Mouse (Mus musculus): ENCODE measurements at regions not wholly inside any gene's neighbourhood (a gene's known extent, or its start where the extent isn't known, plus 50 kb on each side); places are given as distances from the start of the nearest gene placed in this dataset.

DNA sequence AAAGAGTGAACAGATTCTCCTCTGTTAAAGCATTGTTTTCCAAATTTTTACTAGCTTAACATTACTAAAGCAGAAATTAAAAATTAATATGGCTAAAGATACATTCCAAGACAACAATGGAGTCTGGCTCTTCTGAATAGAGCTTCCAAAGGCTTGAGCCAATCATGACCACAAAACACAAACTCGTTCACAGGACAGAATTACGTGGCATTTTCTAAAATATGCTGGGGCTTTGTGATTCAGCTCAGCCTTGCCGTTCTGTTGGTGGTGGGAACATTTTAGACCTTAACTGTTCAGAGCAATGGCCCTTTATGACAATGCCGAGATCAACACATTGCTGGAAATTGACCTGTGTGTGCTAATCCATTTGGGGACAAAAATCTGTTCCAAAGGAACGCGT is 318.7 kb downstream of the Setd4 start:
- no peak for DNase-seq (ENCODE audit: low read depth in 1 of 2, low spot score in 2 of 2)

DNA sequence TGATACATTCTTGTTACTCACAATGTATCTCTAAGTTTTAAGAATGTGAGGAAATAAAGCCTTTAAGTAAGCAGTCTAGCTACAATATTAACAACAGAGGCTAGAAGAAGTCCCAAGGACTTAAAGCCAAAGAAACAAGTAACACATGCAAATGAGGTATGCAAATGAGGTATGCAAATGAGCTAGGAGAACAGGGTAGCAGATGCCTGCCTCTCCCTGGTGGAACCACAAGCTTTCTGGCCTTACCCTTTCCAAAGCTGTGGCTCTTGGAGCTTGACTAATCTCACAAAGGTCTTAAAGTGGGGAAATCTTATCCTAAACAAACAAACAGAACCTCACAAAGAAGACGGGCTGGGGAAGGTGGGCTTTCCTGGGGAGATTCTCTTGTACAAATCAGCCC is 322.1 kb downstream of the Setd4 start:
- DNase-seq (ENCODE audit: low read depth in 1 of 2, low spot score in 2 of 2) = no peak

DNA sequence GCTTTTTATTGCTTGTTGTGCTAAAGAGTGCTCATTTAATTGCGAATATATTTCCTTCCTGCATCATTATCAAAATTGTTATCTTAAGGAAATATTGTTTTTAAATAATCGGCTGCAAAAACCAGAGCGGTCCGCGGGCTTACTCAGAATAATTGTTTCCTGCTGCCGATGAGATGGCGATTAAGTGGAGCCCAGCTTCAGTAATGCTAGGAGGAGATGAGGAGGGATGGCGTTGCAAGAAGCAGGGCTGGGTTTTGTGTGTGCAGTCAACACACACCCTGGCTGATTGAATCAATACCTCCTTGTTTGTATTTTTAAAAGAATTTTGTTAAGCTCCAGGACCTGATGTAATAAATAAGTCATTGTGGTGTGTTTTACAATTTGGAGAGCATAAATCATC is 331.2 kb downstream of the Setd4 start:
- DNase-seq (ENCODE audit: low read depth in 1 of 2, low spot score in 2 of 2) = no peak

DNA sequence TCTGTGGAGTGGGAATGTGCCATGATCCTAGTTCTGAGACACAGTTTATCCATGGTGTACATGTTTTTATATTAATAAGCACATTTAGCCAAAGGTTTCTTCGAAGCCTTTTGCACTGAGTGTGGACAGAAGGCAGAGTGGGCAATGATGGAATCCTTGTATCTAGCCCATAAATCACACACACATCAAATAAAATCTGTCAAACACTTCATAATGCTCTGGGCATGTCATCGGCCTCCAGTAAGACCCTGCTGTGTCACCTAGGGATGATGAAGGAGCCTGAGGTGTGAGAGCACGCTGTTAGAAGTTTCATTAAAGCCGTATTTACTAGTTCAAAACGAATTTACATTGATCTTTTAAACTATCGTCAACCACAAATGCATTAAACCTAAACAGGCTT is 331.7 kb downstream of the Setd4 start:
- no peak for DNase-seq (ENCODE audit: low read depth in 1 of 2, low spot score in 2 of 2)

DNA sequence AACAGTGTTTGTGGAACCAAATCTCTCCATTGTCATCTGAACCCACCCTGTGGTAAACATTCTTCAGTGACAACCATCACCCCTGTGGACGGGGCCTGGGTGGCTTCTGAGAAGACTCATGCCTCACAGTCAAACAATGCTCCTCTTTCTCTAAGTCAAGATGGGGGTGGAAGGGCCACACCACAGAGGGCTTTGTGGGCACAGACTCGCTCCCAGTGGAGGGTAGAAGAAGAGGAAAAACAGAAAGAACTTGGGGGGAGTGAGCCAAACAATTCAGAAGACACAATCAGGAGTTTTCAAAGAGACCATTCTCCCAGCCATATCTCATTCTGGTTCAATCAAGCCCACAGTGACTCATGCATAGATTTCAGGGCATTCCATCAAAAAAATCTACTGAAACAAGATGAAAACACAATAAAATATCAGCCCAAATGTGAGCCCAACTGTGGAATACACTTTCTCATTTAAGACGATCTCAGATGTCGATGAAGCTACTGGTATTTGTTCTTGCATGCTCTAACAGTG is 339.7 kb downstream of the Setd4 start:
- no peak for DNase-seq (ENCODE audit: low read depth in 1 of 2, low spot score in 2 of 2)

DNA sequence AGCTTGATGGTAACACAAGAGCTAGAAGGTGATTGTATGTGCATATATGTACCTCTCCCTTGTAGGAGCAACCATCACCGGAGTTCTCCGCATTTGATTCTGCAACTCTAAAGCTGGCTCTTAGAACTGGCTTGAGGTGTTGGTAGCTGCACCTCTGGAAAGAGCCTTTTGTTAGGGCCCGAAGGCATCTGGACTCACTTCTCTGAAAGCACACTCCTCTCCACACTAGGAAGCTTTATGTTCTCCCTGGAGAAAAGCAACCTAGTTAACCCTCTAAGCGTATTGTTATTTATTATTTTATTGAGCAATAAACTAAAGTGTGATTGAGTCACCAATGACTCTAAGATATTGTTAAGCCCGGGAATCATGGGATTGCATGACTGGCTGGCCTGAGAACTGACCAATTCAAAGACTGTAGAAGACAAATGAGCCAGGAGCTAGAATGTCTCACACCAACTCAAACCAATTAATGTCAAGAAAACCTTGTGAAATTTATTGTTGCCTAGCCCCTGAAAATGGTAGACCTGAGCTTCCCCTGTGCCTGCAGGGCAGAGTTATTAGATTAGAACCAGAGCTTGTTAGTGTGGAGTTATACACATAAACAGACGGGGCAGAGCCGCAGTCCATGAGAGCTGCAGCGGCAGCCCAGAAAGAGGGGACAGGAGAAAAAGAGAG is 340.6 kb downstream of the Setd4 start:
- DNase-seq (ENCODE audit: low read depth in 1 of 2, low spot score in 2 of 2) = no peak

DNA sequence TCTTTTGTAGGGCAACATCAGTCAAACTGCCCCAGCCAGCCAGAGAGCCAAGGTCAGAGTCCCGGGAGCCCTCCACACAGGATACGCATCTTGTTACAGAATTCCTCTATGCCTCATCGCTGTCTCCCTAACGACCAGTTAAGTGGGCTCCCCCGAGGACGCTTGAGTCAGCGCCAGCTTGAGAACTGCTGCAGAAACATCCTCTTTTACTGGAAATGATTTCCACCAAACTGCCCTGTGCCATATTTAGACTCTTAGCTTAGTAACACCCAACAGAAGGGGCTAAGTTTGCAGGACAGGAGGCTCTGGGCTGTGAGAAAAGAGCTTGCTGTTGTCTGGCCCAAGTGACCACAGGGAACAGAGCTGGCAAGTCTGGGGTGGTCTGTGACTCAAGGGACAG is 357.0 kb downstream of the Setd4 start:
- DNase-seq (ENCODE audit: low read depth in 1 of 2, low spot score in 2 of 2) = no peak

DNA sequence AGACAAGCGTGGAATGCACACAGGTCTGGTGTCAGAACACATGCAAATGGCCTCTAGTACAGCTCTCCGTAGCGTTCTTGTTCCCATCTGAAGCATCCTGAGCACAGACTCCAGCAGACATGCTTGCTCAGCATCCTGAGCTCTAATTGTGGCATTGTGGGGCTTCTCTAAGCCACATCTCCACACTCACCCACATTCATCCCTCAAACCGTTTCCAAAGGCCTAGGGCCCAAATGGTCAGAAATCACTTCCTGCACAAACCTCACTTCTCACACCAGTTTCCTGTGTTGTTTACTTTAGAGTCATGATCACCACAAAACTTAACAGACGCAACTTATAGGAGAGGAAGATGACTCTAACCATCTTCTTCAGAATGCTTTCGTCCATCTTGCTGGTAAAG is 358.1 kb downstream of the Setd4 start:
- no peak for DNase-seq (ENCODE audit: low read depth in 1 of 2, low spot score in 2 of 2)

DNA sequence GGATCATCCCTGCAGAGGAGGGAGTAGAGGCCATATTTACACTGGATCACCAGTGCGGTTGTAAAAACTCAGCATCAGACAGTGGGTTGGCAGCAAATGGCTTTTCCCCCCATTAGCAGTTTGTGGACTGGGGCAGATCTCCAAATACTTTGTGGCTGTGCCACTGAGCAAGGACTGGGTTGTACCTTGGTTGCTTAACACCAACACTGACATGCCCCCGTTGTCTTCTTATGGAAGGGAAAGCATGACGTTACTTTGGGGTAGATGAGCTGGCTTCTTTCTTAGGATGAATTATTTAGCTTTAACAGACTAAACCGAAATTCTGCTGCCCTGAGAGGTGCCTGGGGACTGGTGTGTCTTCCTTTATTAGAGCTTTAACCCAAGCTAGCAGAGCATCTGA is 365.0 kb downstream of the Setd4 start:
- DNase-seq (ENCODE audit: low read depth in 1 of 2, low spot score in 2 of 2) = no peak

DNA sequence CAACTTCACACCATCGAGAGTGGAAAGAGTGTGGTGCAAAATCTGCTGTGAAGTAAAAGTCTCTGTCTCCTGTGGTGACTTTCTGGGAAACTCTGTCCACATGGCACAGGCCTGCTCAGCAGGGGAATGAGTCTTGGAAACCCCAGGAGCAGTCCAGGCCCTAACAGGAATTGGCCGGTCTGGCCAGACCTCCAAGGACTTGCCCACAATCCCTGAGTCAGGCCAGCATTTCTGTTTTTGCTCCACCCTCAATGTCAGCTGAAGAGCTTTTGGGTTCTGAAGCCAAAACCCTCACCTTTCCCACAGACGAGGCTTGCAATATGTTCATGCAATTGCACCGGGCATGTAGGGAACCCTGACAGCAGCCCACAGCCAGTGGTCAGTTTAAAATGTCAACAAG is 365.5 kb downstream of the Setd4 start:
- no peak for DNase-seq (ENCODE audit: low read depth in 1 of 2, low spot score in 2 of 2)

DNA sequence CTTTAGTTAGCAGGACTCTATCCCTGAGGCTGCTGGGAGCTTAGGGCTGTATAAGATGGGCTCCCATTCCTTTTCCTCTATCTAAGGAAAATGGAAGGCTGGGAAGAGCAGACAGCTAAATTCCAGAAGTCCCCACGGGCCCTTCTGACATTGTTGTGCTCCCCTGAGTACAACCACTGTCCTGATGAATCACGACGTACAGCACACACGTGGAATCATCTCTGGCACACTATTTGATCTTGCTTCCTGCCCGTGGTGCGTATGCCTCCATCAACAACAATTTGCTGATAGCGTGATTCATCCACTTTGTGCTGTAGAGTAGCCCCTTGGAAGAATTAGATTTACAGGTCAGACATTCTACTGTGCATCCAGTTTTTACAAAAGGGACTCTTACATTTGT is 378.2 kb downstream of the Setd4 start:
- DNase-seq (ENCODE audit: low read depth in 1 of 2, low spot score in 2 of 2) = no peak

DNA sequence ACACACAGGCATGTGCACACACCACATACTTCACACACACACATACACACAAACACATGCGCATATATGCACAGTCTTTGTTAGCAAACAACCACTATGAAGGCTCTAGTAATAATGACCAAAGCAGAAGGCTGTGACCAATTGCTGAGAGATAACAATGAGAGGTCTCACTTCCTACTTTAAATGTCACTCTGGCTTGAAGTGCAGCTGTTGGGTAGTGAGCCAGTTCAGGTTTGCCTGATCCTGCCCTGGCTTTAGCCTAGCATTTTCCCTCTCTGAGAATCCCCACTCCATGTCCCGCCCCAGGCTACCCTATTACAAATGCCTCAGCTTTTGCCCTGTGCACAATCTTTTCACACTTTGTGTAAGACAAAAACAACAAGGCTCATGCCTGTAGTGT is 378.7 kb downstream of the Setd4 start:
- DNase-seq (ENCODE audit: low read depth in 1 of 2, low spot score in 2 of 2) = no peak

DNA sequence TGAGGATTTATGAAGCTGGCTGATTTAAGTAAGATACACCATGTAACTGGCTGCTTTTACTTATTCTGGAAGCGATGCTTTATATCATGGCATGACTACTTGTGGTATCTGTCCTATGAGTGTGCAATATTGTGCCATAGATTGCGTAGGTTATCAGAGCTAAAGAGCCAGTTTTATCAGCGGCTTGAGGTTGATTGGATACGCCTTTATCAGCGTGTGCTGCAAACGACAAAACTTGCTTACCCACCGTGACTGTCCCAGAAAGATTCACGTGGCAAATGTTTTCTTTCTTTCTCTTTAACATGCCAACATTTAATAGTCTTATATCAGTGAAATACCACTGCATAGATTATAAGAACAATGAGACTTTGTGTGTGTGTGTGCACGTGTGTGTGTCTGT is 384.1 kb downstream of the Setd4 start:
- DNase-seq (ENCODE audit: low read depth in 1 of 2, low spot score in 2 of 2) = no peak

DNA sequence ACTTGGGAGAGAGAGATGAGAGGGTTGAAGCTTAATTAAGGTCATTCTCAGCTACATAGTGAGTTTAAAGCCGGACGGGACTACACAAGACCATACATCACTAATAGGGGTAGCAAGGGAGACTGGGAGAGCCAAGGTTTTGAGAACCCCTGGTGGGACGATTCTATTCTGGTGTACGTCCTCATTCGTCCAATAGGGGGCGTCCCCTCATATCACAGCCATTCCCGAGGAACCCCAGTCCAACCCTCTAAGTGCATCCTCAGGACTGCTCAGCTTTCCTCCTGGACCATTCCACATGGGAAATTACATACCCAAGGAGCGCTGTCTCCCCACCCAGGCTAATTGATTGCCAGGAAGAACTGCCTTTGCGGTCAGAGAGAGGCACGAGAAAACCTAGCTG is 385.5 kb downstream of the Setd4 start:
- DNase-seq (ENCODE audit: low read depth in 1 of 2, low spot score in 2 of 2) = no peak

DNA sequence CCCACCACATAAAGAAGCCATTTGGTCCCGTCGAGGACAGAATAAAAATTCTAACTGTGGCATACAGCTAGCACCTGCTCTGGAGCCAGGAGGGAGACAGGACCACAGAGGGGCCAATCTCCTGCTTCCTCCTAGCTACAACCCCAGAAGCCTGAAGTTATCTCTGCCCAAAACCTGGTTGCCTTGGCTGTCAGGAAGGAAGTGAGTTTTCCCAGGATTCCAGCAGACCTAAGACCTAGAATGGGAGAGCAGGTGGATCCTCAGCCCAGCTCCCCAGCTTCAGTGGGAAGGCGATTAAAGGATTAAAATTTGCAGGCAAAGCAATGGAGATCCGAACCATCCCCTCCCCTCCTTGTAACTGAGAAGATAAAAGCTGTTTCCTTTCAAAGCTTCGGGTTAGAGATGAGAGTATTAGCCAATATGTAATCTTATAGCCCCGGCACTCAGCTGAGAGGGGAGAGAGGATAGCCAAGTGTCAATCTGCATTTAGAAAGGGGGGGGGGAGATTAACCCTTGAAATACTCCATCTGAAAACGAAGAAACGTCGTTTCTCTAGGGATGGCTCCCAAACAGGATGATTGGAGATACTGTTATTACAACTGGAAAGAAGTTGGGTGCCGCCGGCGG is 386.1 kb downstream of the Setd4 start:
- no peak for DNase-seq (ENCODE audit: low read depth in 1 of 2, low spot score in 2 of 2)

DNA sequence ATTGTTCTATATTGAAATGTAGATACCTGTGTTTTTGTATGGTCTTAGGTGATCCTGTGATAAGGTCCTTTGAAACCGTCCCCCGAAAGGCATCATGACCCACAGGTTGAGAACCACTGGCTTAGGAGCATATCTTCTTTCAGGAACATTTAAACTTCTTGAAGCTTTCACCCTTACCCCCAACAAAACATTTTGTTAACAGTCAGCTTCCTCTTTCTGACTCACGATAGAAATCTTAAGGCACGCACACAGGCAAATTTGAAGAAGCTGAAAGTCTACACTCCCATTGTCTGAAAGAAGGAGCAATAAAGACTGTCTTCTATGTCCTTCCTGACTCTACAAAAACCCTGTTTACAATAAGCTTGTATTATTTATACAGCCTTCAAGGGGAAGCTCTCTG is 388.2 kb downstream of the Setd4 start:
- DNase-seq (ENCODE audit: low read depth in 1 of 2, low spot score in 2 of 2) = no peak

DNA sequence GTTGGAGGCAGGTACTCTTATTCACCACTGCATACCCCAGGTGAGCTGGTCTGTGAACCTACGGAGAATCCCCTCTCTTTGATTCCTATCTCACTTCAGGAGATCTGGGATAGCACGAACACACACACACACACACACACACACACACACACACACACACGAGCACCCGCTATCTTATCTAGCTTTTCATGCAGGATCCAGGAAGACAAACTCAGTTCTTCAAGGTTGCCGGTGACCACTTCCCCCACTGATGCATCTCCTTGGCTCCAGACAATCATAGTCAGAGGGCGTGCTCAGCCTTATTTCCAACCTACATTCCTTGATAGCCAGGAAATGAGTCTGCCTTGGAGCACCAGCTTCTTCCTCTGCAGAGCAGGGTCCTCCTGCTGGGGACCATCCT is 387.7 kb upstream of the Runx1 start:
- DNase-seq (ENCODE audit: low read depth in 1 of 2, low spot score in 2 of 2) = no peak

DNA sequence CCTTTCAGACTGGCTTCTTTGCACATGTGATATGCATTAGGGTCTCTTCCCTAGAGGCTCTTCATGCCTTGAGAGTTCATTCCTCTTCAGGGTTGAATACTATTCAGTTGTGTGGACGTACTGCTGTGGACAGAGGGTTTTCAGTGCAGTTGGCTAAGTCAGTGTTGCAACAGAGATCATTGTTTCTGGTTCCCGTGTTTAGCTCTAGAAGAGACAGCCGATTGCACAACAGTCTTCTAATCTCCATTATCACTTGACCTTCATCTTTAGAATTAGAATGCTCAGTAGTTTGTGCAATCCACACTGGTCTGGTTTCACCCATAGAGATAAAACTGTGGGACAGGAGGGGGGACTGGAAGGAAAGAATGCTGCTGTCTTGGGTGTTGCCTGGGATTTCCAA is 381.7 kb upstream of the Runx1 start:
- DNase-seq (ENCODE audit: low read depth in 1 of 2, low spot score in 2 of 2) = no peak

DNA sequence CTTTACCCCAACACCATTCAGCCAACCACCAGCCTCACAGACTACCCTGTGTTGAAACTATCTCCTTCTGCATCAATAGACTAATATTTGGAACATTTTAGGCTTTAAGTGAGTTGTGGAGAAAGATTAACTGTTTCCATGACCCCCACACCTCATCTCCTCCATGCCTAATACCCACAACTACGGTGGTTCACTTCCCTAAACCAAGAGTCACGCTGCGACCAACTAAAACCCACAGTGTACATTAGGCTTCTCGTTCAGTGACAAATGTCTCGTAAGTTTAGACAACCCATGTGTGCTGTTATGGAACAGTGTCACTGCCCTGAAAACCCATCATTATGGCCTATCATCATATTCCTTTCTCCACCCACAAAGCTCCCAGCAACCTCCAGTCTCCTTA is 381.3 kb upstream of the Runx1 start:
- no peak for DNase-seq (ENCODE audit: low read depth in 1 of 2, low spot score in 2 of 2)

DNA sequence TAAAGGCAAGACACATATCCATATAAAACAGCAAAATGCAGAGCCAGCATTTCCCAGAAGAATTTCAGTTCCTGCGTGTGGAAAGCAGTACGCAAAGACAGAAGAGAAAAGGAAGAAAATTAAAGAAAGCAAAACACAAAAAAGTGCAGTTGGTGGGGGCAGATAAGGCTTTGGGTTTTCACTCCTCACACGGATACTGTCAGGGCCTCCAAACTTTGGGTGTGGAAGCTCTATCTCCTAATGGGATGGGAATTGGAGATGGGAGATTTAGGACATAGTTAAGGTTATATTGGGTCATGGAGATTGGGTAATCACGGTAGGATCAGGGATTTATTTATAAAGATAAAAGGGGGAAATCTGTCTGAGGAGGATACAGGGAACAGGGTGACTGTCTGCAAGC is 380.4 kb upstream of the Runx1 start:
- DNase-seq (ENCODE audit: low read depth in 1 of 2, low spot score in 2 of 2) = no peak

DNA sequence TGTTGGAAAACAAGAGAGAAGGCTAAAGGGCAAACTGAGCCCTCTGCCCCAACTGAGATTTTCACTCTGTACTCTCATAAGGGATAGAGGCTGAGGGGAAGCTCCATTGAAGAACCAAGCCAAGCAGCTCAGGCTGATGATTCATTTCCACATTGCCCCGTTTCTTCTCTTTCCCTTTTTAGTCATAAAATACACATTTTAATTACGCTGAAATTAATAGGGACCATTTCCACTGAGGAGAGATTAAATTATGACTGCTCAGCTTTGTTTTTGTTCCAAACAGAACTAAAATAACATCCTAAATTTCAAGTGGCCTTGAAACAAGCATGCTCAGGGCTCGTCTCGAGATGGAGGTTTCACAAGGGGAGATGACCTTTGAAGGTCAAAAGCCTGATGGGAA is 378.7 kb upstream of the Runx1 start:
- no peak for DNase-seq (ENCODE audit: low read depth in 1 of 2, low spot score in 2 of 2)

DNA sequence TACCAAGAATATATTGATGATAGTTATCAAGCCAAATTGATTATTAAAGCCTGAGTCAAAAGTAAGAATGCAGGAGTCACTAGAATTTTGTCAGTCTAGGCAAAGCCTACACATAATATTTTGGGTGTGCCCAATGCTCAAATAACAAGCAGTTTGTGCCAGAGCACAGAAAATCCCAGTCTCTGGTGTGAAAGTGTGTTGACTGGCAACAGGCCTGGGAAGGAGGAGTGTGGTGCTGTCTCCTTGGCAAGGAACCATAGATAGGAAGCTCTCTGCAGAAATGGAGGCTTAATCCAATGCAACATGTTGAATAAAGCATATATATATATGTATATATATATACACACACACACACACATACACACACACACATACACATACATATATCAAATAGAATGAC is 376.6 kb upstream of the Runx1 start:
- DNase-seq (ENCODE audit: low read depth in 1 of 2, low spot score in 2 of 2) = no peak

DNA sequence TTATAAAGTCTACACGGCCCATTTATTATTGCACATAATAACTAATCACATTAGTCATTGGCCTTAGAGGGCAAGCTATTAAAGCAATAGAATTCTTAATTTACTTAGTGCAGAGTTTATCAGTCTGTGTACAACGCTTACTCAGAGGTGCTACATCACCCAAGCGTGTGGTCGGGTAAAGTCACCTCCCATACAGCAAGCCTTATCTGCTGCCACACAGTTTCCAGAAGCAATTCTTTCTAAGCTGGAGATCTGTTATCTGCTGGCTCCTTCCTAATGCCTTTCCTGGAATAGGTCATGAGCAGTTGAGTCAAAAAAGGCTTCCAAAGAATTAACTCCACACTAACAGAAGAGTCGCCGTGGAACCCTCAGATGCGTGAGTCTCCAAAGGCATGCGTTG is 371.4 kb upstream of the Runx1 start:
- no peak for DNase-seq (ENCODE audit: low read depth in 1 of 2, low spot score in 2 of 2)

Data from monocyte, adult 2 months (primary cell).